Mouse (Mus musculus): ENCODE measurements around the gene Naa25. TPM values are rescaled to one million over a fixed set of nuclear protein-coding genes. Genes with fewer than 3 reads are reported as not detected.

Naa25 gene
- polyA plus RNA-seq, 1 experiment from 2014 or later: 28.3 TPM

- ATAC-seq (replicated peaks; ENCODE audit: insufficient number of reproducible peaks, insufficient read depth, low FRiP score, low read depth): no peak
- Histone ChIP-seq H3K9ac (no peak overlapping the region), H3K36me3 (peaks cover 2% of the 10 kb centered on the region; the same call in 1 of the 2 replicates), H3K4me1 (replicated peaks) (peaks cover 35% of the 10 kb centered on the region), H3K4me2 (0 out of 2 replicates have a peak overlapping the region, but pooled peaks have one; percentile 81), H3K4me3 (no peak overlapping the region), H3K9me3 (replicated peaks) (no peaks in the 10 kb centered on the region), H3K27ac (peak overlapping the region; percentile 97), H3K27me3 (no peaks in the 10 kb centered on the region)
- WGBS: 74% methylated on average over 3 of the region's 3 CpGs
Measured at GRCm38 (mm10) chr5:121454503-121454782, 56.7 kb downstream of the Naa25 start.

GRCm38 (mm10) chr5:121455510-121456265 is 58.0 kb downstream of the Naa25 start:
- H3K36me3 ChIP-seq: no peaks in the 10 kb centered on the region
- no peak for ATAC-seq (replicated peaks; ENCODE audit: insufficient number of reproducible peaks, insufficient read depth, low FRiP score, low read depth)
- no peak overlapping the region for H3K4me3 ChIP-seq
- H3K4me2 ChIP-seq: no peak overlapping the region
- H3K27ac ChIP-seq: peak overlapping the region; percentile 11; the same call in 1 of the 2 replicates
- 49% methylated on average over 9 of the region's 9 CpGs for WGBS
- H3K9me3 ChIP-seq (replicated peaks): no peaks in the 10 kb centered on the region
- H3K9ac ChIP-seq: no peak overlapping the region
- peaks cover 30% of the 10 kb centered on the region for H3K4me1 ChIP-seq (replicated peaks)
- H3K27me3 ChIP-seq: no peaks in the 10 kb centered on the region

- Histone ChIP-seq H3K4me1 (replicated peaks) (peaks cover 5% of the 10 kb centered on the region), H3K9me3 (replicated peaks) (no peaks in the 10 kb centered on the region)
- WGBS: 40% methylated on average over 4 of the region's 4 CpGs
Measured at GRCm38 (mm10) chr5:121461339-121462170, 63.8 kb downstream of the Naa25 start.

GRCm38 (mm10) chr5:121462171-121462502 is 64.4 kb downstream of the Naa25 start:
- Histone ChIP-seq H3K4me2 (no peak overlapping the region), H3K27ac (no peak overlapping the region), H3K36me3 (no peaks in the 10 kb centered on the region), H3K27me3 (no peaks in the 10 kb centered on the region), H3K4me3 (no peak overlapping the region), H3K4me1 (replicated peaks) (peaks cover 5% of the 10 kb centered on the region), H3K9me3 (replicated peaks) (no peaks in the 10 kb centered on the region), H3K9ac (no peak overlapping the region)
- no peak for ATAC-seq (replicated peaks; ENCODE audit: insufficient number of reproducible peaks, insufficient read depth, low FRiP score, low read depth)
- WGBS: 13% methylated on average over 1 of the region's 1 CpGs

More at GRCm38 (mm10) chr5:121461339-121462170, 63.8 kb downstream of the Naa25 start:
- Histone ChIP-seq H3K27me3 (no peaks in the 10 kb centered on the region), H3K27ac (no peak overlapping the region), H3K9ac (no peak overlapping the region), H3K36me3 (no peaks in the 10 kb centered on the region), H3K4me2 (no peak overlapping the region), H3K4me3 (no peak overlapping the region)
- ATAC-seq (replicated peaks; ENCODE audit: insufficient number of reproducible peaks, insufficient read depth, low FRiP score, low read depth): no peak

GRCm38 (mm10) chr5:121462967-121463366 is 65.2 kb downstream of the Naa25 start:
- no peaks in the 10 kb centered on the region for H3K27me3 ChIP-seq
- WGBS: 63% methylated on average over 5 of the region's 5 CpGs
- no peak overlapping the region for H3K4me2 ChIP-seq
- no peak overlapping the region for H3K4me3 ChIP-seq
- ATAC-seq (replicated peaks; ENCODE audit: insufficient number of reproducible peaks, insufficient read depth, low FRiP score, low read depth): no peak
- no peak overlapping the region for H3K27ac ChIP-seq
- H3K9me3 ChIP-seq (replicated peaks): no peaks in the 10 kb centered on the region
- H3K36me3 ChIP-seq: no peaks in the 10 kb centered on the region
- H3K9ac ChIP-seq: no peak overlapping the region
- H3K4me1 ChIP-seq (replicated peaks): peaks cover 5% of the 10 kb centered on the region

- WGBS: 62% methylated on average over 5 of the region's 5 CpGs
- Histone ChIP-seq H3K4me3 (no peak overlapping the region), H3K27ac (no peak overlapping the region), H3K36me3 (no peaks in the 10 kb centered on the region), H3K9ac (no peak overlapping the region), H3K27me3 (no peaks in the 10 kb centered on the region), H3K4me1 (replicated peaks) (peaks cover 5% of the 10 kb centered on the region), H3K9me3 (replicated peaks) (no peaks in the 10 kb centered on the region), H3K4me2 (no peak overlapping the region)
- no peak for ATAC-seq (replicated peaks; ENCODE audit: insufficient number of reproducible peaks, insufficient read depth, low FRiP score, low read depth)
Measured at GRCm38 (mm10) chr5:121463601-121464250, 66.0 kb downstream of the Naa25 start.

GRCm38 (mm10) chr5:121469566-121469965 is 71.8 kb downstream of the Naa25 start:
- Histone ChIP-seq H3K36me3 (no peaks in the 10 kb centered on the region), H3K4me3 (no peak overlapping the region), H3K9ac (no peak overlapping the region), H3K9me3 (replicated peaks) (no peaks in the 10 kb centered on the region), H3K4me2 (no peak overlapping the region), H3K27ac (no peak overlapping the region), H3K27me3 (no peaks in the 10 kb centered on the region), H3K4me1 (replicated peaks) (no peaks in the 10 kb centered on the region)
- 20% methylated on average over 3 of the region's 3 CpGs for WGBS
- no peak for ATAC-seq (replicated peaks; ENCODE audit: insufficient number of reproducible peaks, insufficient read depth, low FRiP score, low read depth)

- ATAC-seq (replicated peaks; ENCODE audit: insufficient number of reproducible peaks, insufficient read depth, low FRiP score, low read depth): no peak
- no peak overlapping the region for H3K9ac ChIP-seq
- no peak overlapping the region for H3K4me2 ChIP-seq
- WGBS: 81% methylated on average over 2 of the region's 2 CpGs
- no peaks in the 10 kb centered on the region for H3K9me3 ChIP-seq (replicated peaks)
- no peaks in the 10 kb centered on the region for H3K4me1 ChIP-seq (replicated peaks)
- H3K4me3 ChIP-seq: no peak overlapping the region
- H3K36me3 ChIP-seq: no peaks in the 10 kb centered on the region
- H3K27ac ChIP-seq: no peak overlapping the region
- H3K27me3 ChIP-seq: no peaks in the 10 kb centered on the region
Measured at GRCm38 (mm10) chr5:121472411-121472810, 74.7 kb downstream of the Naa25 start.

GRCm38 (mm10) chr5:121474610-121475009 is 76.9 kb downstream of the Naa25 start:
- 71% methylated on average over 7 of the region's 7 CpGs for WGBS
- Histone ChIP-seq H3K4me1 (replicated peaks) (no peaks in the 10 kb centered on the region), H3K27me3 (no peaks in the 10 kb centered on the region), H3K9ac (no peak overlapping the region), H3K4me3 (no peak overlapping the region), H3K36me3 (no peaks in the 10 kb centered on the region), H3K27ac (no peak overlapping the region), H3K9me3 (replicated peaks) (no peaks in the 10 kb centered on the region), H3K4me2 (no peak overlapping the region)
- ATAC-seq (replicated peaks; ENCODE audit: insufficient number of reproducible peaks, insufficient read depth, low FRiP score, low read depth): no peak

GRCm38 (mm10) chr5:121476040-121476439 is 78.3 kb downstream of the Naa25 start:
- no peak overlapping the region for H3K4me2 ChIP-seq
- no peaks in the 10 kb centered on the region for H3K36me3 ChIP-seq
- no peak overlapping the region for H3K4me3 ChIP-seq
- no peaks in the 10 kb centered on the region for H3K27me3 ChIP-seq
- H3K9me3 ChIP-seq (replicated peaks): no peaks in the 10 kb centered on the region
- no peak for ATAC-seq (replicated peaks; ENCODE audit: insufficient number of reproducible peaks, insufficient read depth, low FRiP score, low read depth)
- H3K27ac ChIP-seq: no peak overlapping the region
- 71% methylated on average over 1 of the region's 1 CpGs for WGBS
- H3K4me1 ChIP-seq (replicated peaks): no peaks in the 10 kb centered on the region
- no peak overlapping the region for H3K9ac ChIP-seq

GRCm38 (mm10) chr5:121477680-121478079 is 79.9 kb downstream of the Naa25 start:
- no peaks in the 10 kb centered on the region for H3K4me1 ChIP-seq (replicated peaks)
- H3K9ac ChIP-seq: no peak overlapping the region
- no peaks in the 10 kb centered on the region for H3K27me3 ChIP-seq
- H3K27ac ChIP-seq: no peak overlapping the region
- H3K36me3 ChIP-seq: no peaks in the 10 kb centered on the region
- ATAC-seq (replicated peaks; ENCODE audit: insufficient number of reproducible peaks, insufficient read depth, low FRiP score, low read depth): no peak
- no peaks in the 10 kb centered on the region for H3K9me3 ChIP-seq (replicated peaks)
- H3K4me3 ChIP-seq: no peak overlapping the region
- no peak overlapping the region for H3K4me2 ChIP-seq
- 35% methylated on average over 3 of the region's 3 CpGs for WGBS
